Mouse (Mus musculus) E14TG2a.4 (cell line): Measurements from ENCODE around the gene Arhgef10l.

ENCODE experiments used
- CTCF ChIP-seq: conservative IDR thresholded peaks from 2 replicates; pipeline ENCODE4 v1.5.1; 2014; ENCODE audit warnings: low read length
- NANOG ChIP-seq: IDR thresholded peaks from 2 replicates; pipeline ENCODE4 v1.6.1; 2014; ENCODE audit warnings: borderline replicate concordance, low read length, mixed read lengths
- POU5F1 ChIP-seq: IDR thresholded peaks from 2 replicates; pipeline ENCODE4 v1.6.1; 2014; ENCODE audit warnings: low read length, borderline replicate concordance

DNA sequence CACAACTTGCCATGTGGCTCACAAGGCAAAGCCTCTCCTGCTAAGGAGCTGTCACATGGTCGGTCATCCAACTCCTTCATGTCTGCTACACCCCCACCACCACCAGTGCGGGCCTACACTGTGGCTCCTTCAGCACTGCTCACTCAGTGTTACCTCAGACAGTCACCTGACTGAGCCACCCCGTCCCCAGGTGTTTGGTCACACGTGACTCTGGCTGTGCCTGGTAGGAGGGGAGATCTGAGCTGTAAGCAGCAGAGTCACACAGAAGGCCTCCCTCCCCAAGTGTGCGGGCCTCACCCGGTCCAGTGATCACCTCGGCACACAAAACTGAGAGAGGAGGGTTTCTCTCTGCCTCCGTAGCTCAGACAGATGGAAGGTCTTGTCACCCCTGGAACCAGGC is 130.5 kb downstream of the Arhgef10l start:
- TF ChIP-seq CTCF (no peak), POU5F1 (no peak), NANOG (no peak)
